Mouse (Mus musculus) spleen, adult 2 months (tissue): ENCODE measurements at regions not wholly inside any gene's neighbourhood (a gene's known extent, or its start where the extent isn't known, plus 50 kb on each side); places are given as distances from the start of the nearest gene placed in this dataset.

Source experiments
- DNase-seq, 2 experiments: peaks; one replicate each; pipeline versions ENCODE4 v3.0.0 to v3.0.0-alpha.2; 2012 to 2021; ENCODE audit warnings: low spot score in 2 of 2, low read depth in 1 of 2
- H3K27ac ChIP-seq: fragments of 200-500 bp; 2 replicates; pipeline ENCODE4 v1.5.1; 2012; ENCODE audit warnings: low read length, inconsistent platforms; ENCODE audit not compliant: insufficient read depth
- H3K27me3 ChIP-seq: fragments of 200-500 bp; 2 replicates; pipeline ENCODE4 v1.6.1; 2012; ENCODE audit warnings: mild to moderate bottlenecking, moderate library complexity, low read length, inconsistent platforms; ENCODE audit not compliant: control insufficient read depth, insufficient read depth
- H3K36me3 ChIP-seq: fragments of 200-500 bp; 2 replicates; pipeline ENCODE4 v1.6.1; 2012; ENCODE audit warnings: mild to moderate bottlenecking, low read length, inconsistent platforms; ENCODE audit not compliant: control insufficient read depth, insufficient read depth
- H3K4me1 ChIP-seq: fragments of 200-500 bp; 2 replicates; pipeline ENCODE4 v1.6.1; 2011; ENCODE audit warnings: inconsistent platforms; ENCODE audit not compliant: control insufficient read depth, insufficient read depth, insufficient read length
- H3K4me3 ChIP-seq: fragments of 200-500 bp; 2 replicates; pipeline ENCODE4 v1.5.1; 2011; ENCODE audit warnings: mild to moderate bottlenecking, inconsistent platforms; ENCODE audit not compliant: insufficient read depth, insufficient read length; ENCODE audit errors: extremely low read depth
- CTCF ChIP-seq: fragments of 200-500 bp; IDR thresholded peaks from 2 replicates; pipeline ENCODE4 v1.5.1; 2011; ENCODE audit warnings: mild to moderate bottlenecking, inconsistent platforms; ENCODE audit not compliant: insufficient read depth, insufficient read length, insufficient replicate concordance; ENCODE audit errors: extremely low read depth
- POLR2A ChIP-seq: fragments of 200-500 bp; IDR thresholded peaks from 2 replicates; pipeline ENCODE4 v1.6.1; 2011; ENCODE audit warnings: low read depth, low read length, inconsistent platforms
- WGBS: fragments of 180-500 bp; shearing (Covaris S2); methylation state at CpG from one replicate; pipeline ENCODE4 v1.1.7; 2018; 5-methylcytosine and 5-hydroxymethylcytosine counted together

DNA sequence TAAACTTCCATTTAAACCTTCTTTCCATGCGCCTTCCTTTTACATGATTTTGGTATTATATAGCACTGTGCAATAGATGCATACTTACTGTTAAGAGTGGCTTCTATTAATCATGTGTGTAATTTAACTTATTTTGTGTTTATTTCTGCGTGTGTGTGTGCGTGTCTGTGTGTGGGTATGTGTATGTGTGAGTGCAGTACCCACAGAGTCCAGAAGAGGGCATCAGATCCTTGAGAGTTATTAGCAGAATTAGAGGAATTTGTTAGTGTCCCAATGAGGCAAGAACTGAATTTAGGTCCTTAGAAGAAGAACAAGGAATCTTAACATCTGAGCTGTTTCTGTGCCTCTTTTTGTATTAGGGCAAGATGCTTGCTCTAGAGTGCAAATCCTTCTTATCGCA, 499.5 kb downstream of the Plcl1 start:
- no peaks in the 10 kb centered on the region for H3K36me3 ChIP-seq
- H3K4me1 ChIP-seq, result no peaks in the 10 kb centered on the region
- H3K4me3 ChIP-seq, result no peak overlapping the region
- TF ChIP-seq POLR2A (no peak), CTCF (no peak)
- 96% methylated on average over 4 of the region's 4 CpGs for WGBS
- DNase-seq, result no peak
- H3K27me3 ChIP-seq, result no peaks in the 10 kb centered on the region
- no peak overlapping the region for H3K27ac ChIP-seq

DNA sequence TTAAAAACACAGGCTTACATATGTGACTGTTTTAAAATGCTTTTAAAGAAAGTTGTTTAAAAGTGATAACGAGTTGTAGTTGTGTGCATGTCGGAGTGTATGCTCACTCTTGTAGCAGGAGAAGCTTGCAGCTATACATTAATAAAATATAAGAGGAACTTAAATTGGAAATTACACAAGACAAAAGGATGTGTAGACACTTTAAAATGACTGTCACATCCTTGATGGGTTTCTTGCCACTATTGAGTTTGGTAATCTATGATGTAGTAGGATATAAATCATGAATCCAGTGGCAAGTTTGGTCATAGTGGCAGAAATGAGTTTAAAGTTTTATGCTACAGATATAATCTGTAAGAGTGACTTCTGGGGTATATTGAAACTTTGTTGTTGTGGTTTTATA, 504.3 kb downstream of the Plcl1 start:
- TF ChIP-seq POLR2A, result no peak
- TF ChIP-seq CTCF, result no peak
- Histone ChIP-seq H3K27ac (no peak overlapping the region), H3K27me3 (no peaks in the 10 kb centered on the region), H3K4me1 (no peaks in the 10 kb centered on the region), H3K4me3 (no peak overlapping the region), H3K36me3 (no peaks in the 10 kb centered on the region)
- WGBS, result 93% methylated on average over 2 of the region's 2 CpGs
- no peak for DNase-seq

DNA sequence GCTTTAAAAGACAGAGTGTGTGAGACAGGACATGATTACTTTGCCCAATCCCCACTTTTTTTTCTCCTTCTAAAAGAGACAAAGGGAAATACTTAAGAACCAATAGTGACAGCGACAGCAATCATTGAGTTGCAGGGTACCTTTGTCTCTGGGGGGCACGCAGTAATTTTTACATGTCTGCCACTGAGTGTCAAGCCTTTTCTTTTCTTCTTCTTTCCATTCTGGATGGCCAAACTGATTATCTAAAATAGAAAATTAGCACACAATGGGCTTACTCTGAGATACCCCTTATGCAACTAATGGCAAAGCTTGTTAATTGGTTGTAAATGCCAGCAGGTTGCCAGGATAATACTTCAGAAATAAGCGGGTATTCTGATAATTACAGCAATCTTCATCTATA, 508.6 kb downstream of the Plcl1 start:
- 89% methylated on average over 3 of the region's 3 CpGs for WGBS

DNA sequence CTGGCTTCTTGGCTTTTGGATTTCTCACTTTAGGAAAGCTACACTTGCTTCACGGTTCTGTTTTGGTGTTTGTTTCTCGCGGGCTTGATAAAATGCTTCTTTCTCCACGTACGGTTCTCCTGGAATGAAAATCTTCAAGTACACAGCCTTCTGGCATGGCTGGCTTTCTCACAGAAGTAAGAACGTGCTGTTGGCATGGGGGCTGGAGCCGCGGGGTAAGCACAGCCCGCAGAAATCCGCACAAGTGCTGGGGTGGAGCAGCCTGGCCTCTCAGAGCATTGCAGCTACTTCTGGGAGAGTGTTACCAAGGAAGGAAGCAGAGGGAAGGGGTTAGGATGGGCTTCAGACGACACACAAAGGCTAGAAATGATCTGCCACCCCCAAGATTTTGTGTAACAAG, 510.2 kb downstream of the Plcl1 start:
- Histone ChIP-seq H3K4me3 (no peak overlapping the region), H3K27me3 (no peaks in the 10 kb centered on the region), H3K27ac (no peak overlapping the region), H3K4me1 (no peaks in the 10 kb centered on the region), H3K36me3 (no peaks in the 10 kb centered on the region)
- TF ChIP-seq CTCF, result no peak
- no peak for TF ChIP-seq POLR2A
- no peak for DNase-seq
- WGBS, result 79% methylated on average over 11 of the region's 11 CpGs

More for the DNA sequence above, 508.6 kb downstream of the Plcl1 start:
- Histone ChIP-seq H3K4me3 (no peak overlapping the region), H3K27me3 (no peaks in the 10 kb centered on the region), H3K4me1 (no peaks in the 10 kb centered on the region), H3K27ac (no peak overlapping the region), H3K36me3 (no peaks in the 10 kb centered on the region)
- no peak for DNase-seq
- TF ChIP-seq POLR2A, result no peak
- TF ChIP-seq CTCF, result no peak

DNA sequence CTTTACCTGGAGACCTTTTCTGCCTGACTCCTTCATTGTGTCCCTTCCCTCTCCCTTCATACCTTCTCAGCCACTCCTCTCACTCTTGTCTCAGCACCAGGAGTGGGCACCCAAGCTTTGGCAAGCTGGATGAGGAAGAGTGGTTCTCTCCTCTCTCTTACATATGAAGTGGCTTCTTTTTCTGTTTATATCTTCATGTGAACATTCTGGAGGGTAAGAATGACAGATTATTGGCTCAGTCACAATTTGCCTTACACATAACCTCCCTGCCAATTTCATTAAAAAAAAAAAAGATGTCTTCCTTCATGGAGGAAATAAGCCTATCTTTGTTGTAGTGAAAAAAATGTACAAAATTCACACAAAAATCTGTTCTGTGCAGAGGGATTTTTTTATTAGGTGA, 513.8 kb downstream of the Plcl1 start:
- TF ChIP-seq POLR2A (no peak), CTCF (no peak)
- Histone ChIP-seq H3K4me3 (no peak overlapping the region), H3K36me3 (no peaks in the 10 kb centered on the region), H3K27ac (no peak overlapping the region), H3K4me1 (no peaks in the 10 kb centered on the region), H3K27me3 (no peaks in the 10 kb centered on the region)
- DNase-seq, result no peak

DNA sequence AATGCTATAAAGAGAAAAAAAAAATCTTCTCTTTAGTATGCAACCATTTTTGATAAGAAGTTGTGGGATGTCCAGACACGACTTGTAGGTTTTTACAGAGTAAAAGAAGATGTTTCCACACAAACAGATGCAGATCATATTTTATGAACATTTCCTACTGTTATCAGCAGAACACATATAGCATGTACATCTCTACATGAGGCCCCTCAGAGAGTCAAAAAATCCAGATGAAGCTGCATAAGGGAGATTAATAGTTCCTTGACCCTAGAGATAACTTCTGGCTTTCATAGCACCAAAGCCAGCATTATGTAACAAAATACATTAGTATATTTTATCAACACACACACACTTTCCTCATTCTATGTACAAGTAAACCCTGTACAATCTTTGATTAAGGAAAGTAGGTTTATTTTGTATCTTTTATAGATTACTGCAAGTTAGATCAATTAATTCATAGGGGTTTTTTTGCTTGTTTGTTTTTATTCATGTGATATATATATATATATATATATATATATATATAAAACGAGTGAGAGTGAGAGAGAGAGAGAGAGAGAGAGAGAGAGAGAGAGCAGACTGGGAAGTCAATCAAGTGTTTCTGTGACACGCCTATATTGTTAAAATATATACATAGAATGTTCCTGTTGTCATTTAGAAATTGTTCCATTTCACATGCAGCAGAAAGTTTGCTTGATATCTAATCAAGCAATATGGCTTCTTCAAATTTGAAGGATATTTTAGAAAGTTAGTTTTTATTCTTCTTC, 541.2 kb downstream of the Plcl1 start:
- no peak for DNase-seq
- TF ChIP-seq CTCF, result no peak
- TF ChIP-seq POLR2A, result no peak
- H3K4me3 ChIP-seq, result no peak overlapping the region
- H3K4me1 ChIP-seq, result no peaks in the 10 kb centered on the region
- no peaks in the 10 kb centered on the region for H3K36me3 ChIP-seq
- H3K27ac ChIP-seq, result no peak overlapping the region
- no peaks in the 10 kb centered on the region for H3K27me3 ChIP-seq
- WGBS, result 63% methylated on average over 3 of the region's 3 CpGs

DNA sequence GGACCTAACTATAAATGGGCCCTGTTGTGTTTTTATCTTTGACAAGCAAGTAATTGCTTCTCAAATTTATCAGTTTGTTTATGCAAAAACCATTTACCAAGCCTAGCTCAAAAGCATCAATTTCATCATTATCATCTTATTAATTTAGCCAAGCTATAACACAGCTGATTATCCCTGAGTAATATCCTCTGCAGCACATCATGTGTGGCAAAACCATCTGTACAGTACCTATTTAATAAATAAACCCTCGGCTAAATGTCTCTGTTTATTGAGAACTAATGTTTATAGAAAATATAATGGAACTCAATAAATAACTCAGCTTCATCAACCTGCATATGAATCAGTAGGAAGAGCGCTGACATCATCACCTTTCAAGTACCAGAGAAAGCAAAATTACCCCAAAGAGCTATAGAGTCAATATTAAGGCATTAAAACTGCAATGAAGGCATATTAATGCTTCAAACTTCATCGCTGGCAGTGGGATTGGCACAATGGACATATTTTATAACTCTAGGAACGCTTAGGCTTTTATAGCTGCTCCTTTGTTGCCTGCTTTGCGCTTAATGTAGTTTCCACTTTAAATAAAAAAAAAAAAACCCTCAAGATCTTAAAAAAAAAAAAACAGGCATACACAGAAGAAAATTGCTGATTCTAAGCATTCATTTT, 542.0 kb downstream of the Plcl1 start:
- Histone ChIP-seq H3K4me1 (no peaks in the 10 kb centered on the region), H3K4me3 (no peak overlapping the region), H3K27me3 (no peaks in the 10 kb centered on the region), H3K36me3 (no peaks in the 10 kb centered on the region), H3K27ac (no peak overlapping the region)
- WGBS, result 87% methylated on average over 5 of the region's 5 CpGs
- no peak for DNase-seq
- no peak for TF ChIP-seq CTCF
- TF ChIP-seq POLR2A, result no peak
